Mouse (Mus musculus) ES-Bruce4 (cell line): ENCODE measurements at regions not wholly inside any gene's neighbourhood (a gene's known extent, or its start where the extent isn't known, plus 50 kb on each side); places are given as distances from the start of the nearest gene placed in this dataset.

ENCODE experiments used
- H3K27ac ChIP-seq: 2 replicates; pipeline ENCODE4 v1.5.1; 2012; ENCODE audit warnings: low read length, inconsistent platforms; ENCODE audit not compliant: insufficient read depth
- H3K27me3 ChIP-seq: 2 replicates; pipeline ENCODE4 v1.6.1; 2012; ENCODE audit warnings: mild to moderate bottlenecking, low read length, inconsistent platforms; ENCODE audit not compliant: control insufficient read depth, poor library complexity, insufficient read depth, severe bottlenecking
- H3K36me3 ChIP-seq: 2 replicates; pipeline ENCODE4 v1.6.1; 2012; ENCODE audit warnings: inconsistent platforms, mild to moderate bottlenecking, low read length, moderate library complexity; ENCODE audit not compliant: control insufficient read depth, poor library complexity, insufficient read depth, severe bottlenecking
- H3K4me1 ChIP-seq: one replicate; pipeline ENCODE4 v1.8.1; 2011; ENCODE audit warnings: low read length; ENCODE audit not compliant: control insufficient read depth, insufficient read depth
- H3K4me3 ChIP-seq: 2 replicates; pipeline ENCODE4 v1.5.1; 2011; ENCODE audit warnings: low read depth, mild to moderate bottlenecking, low read length
- H3K9ac ChIP-seq: 2 replicates; pipeline ENCODE4 v1.6.1; 2012; ENCODE audit warnings: low read depth, mild to moderate bottlenecking, inconsistent platforms; ENCODE audit not compliant: poor library complexity, severe bottlenecking
- H3K9me3 ChIP-seq: replicated peaks from 2 replicates; pipeline ENCODE4 v1.6.1; 2012; ENCODE audit warnings: mild to moderate bottlenecking, low read length, inconsistent platforms; ENCODE audit not compliant: control insufficient read depth, poor library complexity, insufficient read depth, severe bottlenecking
- CTCF ChIP-seq: IDR thresholded peaks from one replicate; pipeline ENCODE4 v1.8.1; 2011; ENCODE audit warnings: low read depth, low read length
- EP300 ChIP-seq: IDR thresholded peaks from 2 replicates; pipeline ENCODE4 v1.6.1; 2011; ENCODE audit warnings: low read depth, low read length; ENCODE audit not compliant: insufficient read depth
- POLR2A ChIP-seq: IDR thresholded peaks from one replicate; pipeline ENCODE4 v1.8.1; 2011; ENCODE audit warnings: low read length; ENCODE audit not compliant: insufficient read depth

DNA sequence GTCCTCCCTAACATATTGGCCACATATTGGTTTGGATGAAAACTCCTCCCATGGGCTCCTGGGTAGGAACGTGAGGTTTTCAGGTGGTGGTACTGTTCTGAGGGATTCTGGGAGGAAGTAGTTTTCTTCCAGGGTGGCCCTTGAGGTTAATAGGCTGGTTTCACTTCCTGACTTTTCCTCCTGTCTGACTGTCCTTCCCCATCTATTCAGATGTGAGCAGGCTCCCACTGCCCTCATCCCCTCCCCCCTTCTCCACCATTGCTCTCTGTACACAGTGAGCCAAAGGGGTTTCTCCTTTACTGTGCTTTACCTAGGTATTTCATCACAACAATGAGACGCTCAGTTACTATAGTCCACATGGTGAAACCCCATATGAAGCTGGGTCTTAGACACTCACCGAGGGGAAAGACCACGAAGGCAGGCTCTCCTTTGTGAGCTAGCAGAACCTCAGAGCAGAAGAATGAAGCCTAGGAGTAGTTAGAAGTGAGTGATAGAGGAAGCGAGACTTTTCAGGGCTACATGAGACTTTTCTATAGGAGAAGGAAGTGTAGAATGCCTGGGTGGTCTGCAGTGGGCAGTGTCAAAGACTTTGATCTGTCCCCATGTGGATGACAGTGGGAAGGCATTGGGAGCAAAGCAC, 135.3 kb downstream of the Cd83 start:
- no peak overlapping the region for H3K9ac ChIP-seq
- H3K27me3 ChIP-seq = no peaks in the 10 kb centered on the region
- no peak for TF ChIP-seq POLR2A
- no peak for TF ChIP-seq EP300
- TF ChIP-seq CTCF = no peak
- no peaks in the 10 kb centered on the region for H3K36me3 ChIP-seq
- H3K9me3 ChIP-seq = no peaks in the 10 kb centered on the region
- H3K4me3 ChIP-seq = no peak overlapping the region
- no peak overlapping the region for H3K27ac ChIP-seq
- H3K4me1 ChIP-seq = no peaks in the 10 kb centered on the region

DNA sequence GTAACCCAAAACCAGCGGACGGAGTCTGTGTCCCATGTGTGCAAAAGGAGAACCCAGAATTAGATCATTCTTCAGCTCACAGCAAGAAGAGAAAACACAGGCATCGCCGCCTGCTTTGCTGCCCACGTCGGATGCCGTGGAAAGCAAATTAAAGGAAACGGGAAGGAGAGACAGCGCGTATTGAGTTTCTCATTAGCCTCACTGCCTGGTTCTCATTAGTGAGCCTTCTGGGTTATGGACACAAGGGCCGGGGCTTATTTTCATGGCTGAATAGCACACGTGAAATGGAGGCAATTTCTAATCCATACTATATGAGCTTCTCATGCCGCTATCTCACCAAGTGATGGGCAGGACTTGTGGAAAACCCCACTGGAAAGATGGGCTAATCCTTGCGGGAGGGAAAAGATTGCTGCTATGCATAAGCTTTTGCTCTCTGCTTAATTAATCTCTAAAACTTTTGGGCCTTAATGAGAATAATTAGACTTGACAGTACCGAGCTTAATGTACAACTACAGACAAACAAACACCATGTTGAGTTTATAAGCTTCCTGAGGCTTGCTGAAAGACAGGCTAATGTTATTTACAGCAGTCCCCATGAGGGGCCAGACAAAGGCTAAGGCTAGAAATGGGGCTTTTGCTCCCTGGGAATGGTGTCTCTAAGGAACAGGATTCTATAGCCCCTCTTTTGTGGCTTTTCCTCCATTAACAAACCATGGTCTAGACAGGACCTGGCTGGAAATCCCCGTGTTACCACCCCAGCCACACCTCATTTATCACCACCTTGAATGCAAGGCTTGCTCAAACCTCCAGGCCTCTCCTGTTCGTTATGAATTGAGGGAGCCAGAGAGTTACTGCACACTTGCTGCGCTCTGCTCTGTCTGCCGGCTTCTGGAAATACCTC, 145.8 kb downstream of the Cd83 start:
- H3K27me3 ChIP-seq = no peaks in the 10 kb centered on the region
- no peaks in the 10 kb centered on the region for H3K36me3 ChIP-seq
- no peaks in the 10 kb centered on the region for H3K9me3 ChIP-seq
- H3K4me1 ChIP-seq = no peaks in the 10 kb centered on the region
- no peak overlapping the region for H3K27ac ChIP-seq
- H3K9ac ChIP-seq = no peak overlapping the region
- no peak overlapping the region for H3K4me3 ChIP-seq
- no peak for TF ChIP-seq CTCF
- TF ChIP-seq POLR2A = no peak
- no peak for TF ChIP-seq EP300

DNA sequence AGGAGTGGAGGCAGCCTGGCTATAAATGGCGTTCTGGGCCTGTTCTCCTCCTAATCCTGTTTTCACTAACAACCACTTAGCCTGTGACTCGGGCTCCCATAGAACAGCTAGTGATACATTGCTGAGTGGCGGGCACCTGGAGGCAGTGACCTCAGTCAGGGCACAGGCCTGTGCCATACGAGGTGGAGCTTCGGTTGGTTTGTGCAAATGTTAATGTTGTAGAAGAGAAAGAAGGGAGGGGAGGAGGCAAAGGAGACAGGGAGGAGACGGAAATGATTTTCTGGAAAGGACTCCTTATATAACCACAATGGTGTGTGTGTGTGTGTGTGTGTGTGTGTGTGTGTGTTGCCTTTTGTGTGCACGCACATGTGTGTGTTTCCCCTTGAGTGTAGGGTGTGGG, 148.4 kb downstream of the Cd83 start:
- Histone ChIP-seq H3K9ac (no peak overlapping the region), H3K4me1 (peaks cover 5% of the 10 kb centered on the region)

DNA sequence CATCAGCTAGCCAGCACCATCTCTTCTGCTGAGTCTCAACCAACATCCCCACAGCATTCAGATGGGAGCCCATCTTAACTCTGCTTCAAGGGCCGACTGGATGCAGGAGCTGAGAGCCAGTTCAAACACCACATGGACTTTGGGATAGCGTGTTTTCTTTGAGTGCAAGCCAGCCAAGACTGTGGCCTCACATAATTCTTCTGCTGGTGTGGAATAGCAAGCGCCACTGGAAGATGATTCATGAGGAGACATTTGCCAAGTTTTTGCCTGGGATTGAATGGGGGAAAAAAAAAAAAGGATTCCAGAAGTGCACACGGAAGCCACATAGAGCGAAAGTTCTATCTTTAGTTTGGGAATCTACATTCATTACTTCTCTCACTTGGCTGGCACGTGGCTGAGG, 150.7 kb downstream of the Cd83 start:
- Histone ChIP-seq H3K9ac (no peak overlapping the region), H3K27ac (no peak overlapping the region), H3K36me3 (no peaks in the 10 kb centered on the region), H3K27me3 (no peaks in the 10 kb centered on the region), H3K4me3 (no peak overlapping the region), H3K4me1 (peaks cover 5% of the 10 kb centered on the region), H3K9me3 (no peaks in the 10 kb centered on the region)
- TF ChIP-seq CTCF (no peak), POLR2A (no peak), EP300 (no peak)

More for the DNA sequence above, 148.4 kb downstream of the Cd83 start:
- Histone ChIP-seq H3K27me3 (no peaks in the 10 kb centered on the region), H3K27ac (no peak overlapping the region), H3K9me3 (no peaks in the 10 kb centered on the region), H3K36me3 (no peaks in the 10 kb centered on the region), H3K4me3 (no peak overlapping the region)
- TF ChIP-seq POLR2A (no peak), CTCF (no peak), EP300 (no peak)

DNA sequence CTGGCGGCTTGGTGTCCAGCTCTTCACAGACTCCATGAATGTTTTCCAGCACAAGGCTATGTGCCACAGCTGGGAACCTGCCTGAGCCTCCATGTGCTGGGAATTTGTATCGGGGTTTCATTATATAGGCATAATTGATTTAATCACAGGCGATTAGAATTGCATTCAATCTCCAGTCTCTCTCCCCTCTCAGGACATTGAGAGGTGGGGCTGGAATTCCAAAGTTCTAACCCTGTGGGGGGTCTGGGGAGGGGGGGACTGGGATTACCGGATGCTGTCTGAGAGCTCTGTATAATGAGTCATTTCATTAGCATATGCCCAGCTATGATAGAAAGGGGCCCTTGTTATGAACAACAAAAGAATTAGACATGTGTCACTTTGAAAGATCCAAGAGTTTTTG, 151.9 kb downstream of the Cd83 start:
- no peaks in the 10 kb centered on the region for H3K27me3 ChIP-seq
- no peak overlapping the region for H3K4me3 ChIP-seq
- no peaks in the 10 kb centered on the region for H3K36me3 ChIP-seq
- no peaks in the 10 kb centered on the region for H3K9me3 ChIP-seq
- TF ChIP-seq POLR2A (no peak), CTCF (no peak), EP300 (no peak)
- H3K4me1 ChIP-seq = peaks cover 5% of the 10 kb centered on the region
- H3K9ac ChIP-seq = no peak overlapping the region
- no peak overlapping the region for H3K27ac ChIP-seq

DNA sequence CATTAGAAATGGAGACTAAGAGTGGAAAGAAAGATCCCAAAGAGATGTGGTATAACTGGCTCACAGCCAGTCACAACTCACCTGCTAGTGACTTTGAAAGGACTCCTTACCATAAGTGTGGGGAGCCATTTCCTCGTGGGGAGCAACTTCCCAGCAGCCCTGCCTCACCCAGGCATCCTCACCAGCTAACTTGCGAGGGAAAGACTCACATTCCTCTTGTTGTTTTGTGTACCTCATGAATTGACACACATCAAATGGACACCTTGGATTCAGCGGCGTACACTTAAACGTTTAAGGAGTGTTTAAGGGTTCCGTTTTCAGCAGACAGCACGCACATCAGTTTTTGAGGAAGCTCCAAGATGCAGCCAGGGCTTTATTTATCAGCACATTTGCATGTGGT, 154.0 kb downstream of the Cd83 start:
- Histone ChIP-seq H3K4me1 (peaks cover 5% of the 10 kb centered on the region), H3K36me3 (no peaks in the 10 kb centered on the region), H3K27ac (no peak overlapping the region), H3K4me3 (no peak overlapping the region), H3K27me3 (no peaks in the 10 kb centered on the region), H3K9ac (no peak overlapping the region), H3K9me3 (no peaks in the 10 kb centered on the region)
- TF ChIP-seq CTCF (no peak), EP300 (no peak), POLR2A (no peak)
